Mouse (Mus musculus) limb, embryonic 15.5 days (tissue): ENCODE results near the gene Vstm4. TPM values are rescaled to one million over a fixed set of nuclear protein-coding genes. Genes with fewer than 3 reads are reported as not detected.

ENCODE experiments used
- ATAC-seq: fragments of 200-750 bp; cut with Nextera tagmentation; 2 replicates; pipeline ENCODE4 v1.8.0; 2017; ENCODE audit warnings: low read depth, moderate TSS enrichment; ENCODE audit not compliant: insufficient number of reproducible peaks, low FRiP score, low TSS enrichment
- H3K27ac ChIP-seq: fragments of 300-500 bp; sonication (generic); 2 replicates; pipeline ENCODE4 v1.5.1; 2015; ENCODE audit warnings: moderate library complexity, mild to moderate bottlenecking, inconsistent platforms
- H3K27me3 ChIP-seq: fragments of 300-500 bp; sonication (generic); 2 replicates; pipeline ENCODE4 v1.6.1; 2015; ENCODE audit warnings: inconsistent platforms
- H3K36me3 ChIP-seq: fragments of 300-500 bp; sonication (generic); 2 replicates; pipeline ENCODE4 v1.6.1; 2015; ENCODE audit warnings: inconsistent platforms
- H3K4me1 ChIP-seq: fragments of 300-500 bp; sonication (generic); 2 replicates; pipeline ENCODE4 v1.6.1; 2015; ENCODE audit warnings: inconsistent platforms
- H3K4me2 ChIP-seq: fragments of 300-500 bp; sonication (generic); 2 replicates; pipeline ENCODE4 v1.6.1; 2015; ENCODE audit warnings: mild to moderate bottlenecking, inconsistent platforms
- H3K4me3 ChIP-seq: fragments of 300-500 bp; sonication (generic); 2 replicates; pipeline ENCODE4 v1.5.1; 2015; ENCODE audit warnings: mild to moderate bottlenecking, inconsistent platforms
- H3K9ac ChIP-seq: fragments of 300-500 bp; sonication (generic); 2 replicates; pipeline ENCODE4 v1.6.1; 2015; ENCODE audit warnings: inconsistent platforms
- H3K9me3 ChIP-seq: fragments of 300-500 bp; sonication (generic); 2 replicates; pipeline ENCODE4 v1.6.1; 2016; ENCODE audit warnings: inconsistent platforms
- WGBS: fragments of 180-500 bp; shearing (Covaris S2); methylation state at CpG from one replicate; pipeline ENCODE4 v1.1.7; 2015; 5-methylcytosine and 5-hydroxymethylcytosine counted together
- polyA plus RNA-seq: library from polyadenylated mRNA; unstranded; fragments of >200 nt; fragmentation: Nextera tagmentation; extraction: Ambion mirVana; gene quantifications from 2 replicates; pipeline ENCODE4 v1.2.1, GENCODE M21; 2015

Gene Vstm4
- polyA plus RNA-seq, 1 experiment from 2014 or later: 26.3 TPM

- Histone ChIP-seq H3K27ac (peak overlapping the region; percentile 83), H3K27me3 (no peaks in the 10 kb centered on the region), H3K4me3 (no peak overlapping the region), H3K4me1 (peaks cover 39% of the 10 kb centered on the region), H3K9me3 (no peaks in the 10 kb centered on the region), H3K36me3 (no peaks in the 10 kb centered on the region), H3K9ac (no peak overlapping the region), H3K4me2 (no peak overlapping the region)
- 33% methylated on average over 6 of the region's 6 CpGs for WGBS
- ATAC-seq: no peak; the same call in 1 of the 2 replicates
Observed at GRCm38 (mm10) chr14:32827994-32828650, 28.4 kb upstream of the Vstm4 start.

- Histone ChIP-seq H3K36me3 (no peaks in the 10 kb centered on the region), H3K4me3 (no peak within 1 kb of the TSS), H3K4me2 (no peak within 1 kb of the TSS), H3K27ac (no peak within 1 kb of the TSS), H3K4me1 (no peaks in the 10 kb centered on the region), H3K27me3 (0 out of 2 replicates have a peak, but pooled peaks cover 6% of the 10 kb centered on the region), H3K9me3 (no peaks in the 10 kb centered on the region), H3K9ac (no peak within 1 kb of the TSS)
- no peak for ATAC-seq
- WGBS: 59% methylated on average over 8 of the region's 8 CpGs
Observed at GRCm38 (mm10) chr14:32833847-32834246, 22.7 kb upstream of the Vstm4 start, which contains the start of gene Fam170b. Gene Fam170b, plus strand, starts transcription at chr14:32833962.

DNA sequence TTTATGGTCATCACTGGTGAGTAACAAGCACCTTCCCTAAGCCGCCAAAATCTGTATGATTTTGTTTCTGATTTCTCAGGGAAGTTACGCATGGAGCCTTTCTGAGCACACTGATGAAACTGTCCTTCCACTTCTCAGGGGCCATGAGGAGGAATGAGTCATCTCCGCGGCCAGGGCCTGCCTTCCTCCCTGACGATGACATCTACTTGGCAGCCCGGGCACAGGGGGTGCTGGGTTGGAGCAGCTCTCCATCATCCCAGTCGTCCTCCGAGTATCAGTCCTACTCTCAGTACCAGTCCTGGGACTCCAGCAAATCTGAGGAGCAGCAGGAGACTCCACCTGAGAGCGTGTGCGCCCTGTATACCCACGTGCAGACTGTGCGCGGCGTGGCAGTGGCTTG is 21.4 kb upstream of the Vstm4 start:
- no peak for ATAC-seq
- Histone ChIP-seq H3K27ac (no peak overlapping the region), H3K9ac (no peak overlapping the region), H3K27me3 (0 out of 2 replicates have a peak, but pooled peaks cover 6% of the 10 kb centered on the region), H3K4me2 (no peak overlapping the region), H3K36me3 (no peaks in the 10 kb centered on the region), H3K4me1 (no peaks in the 10 kb centered on the region), H3K4me3 (no peak overlapping the region), H3K9me3 (no peaks in the 10 kb centered on the region)
- WGBS: 82% methylated on average over 14 of the region's 14 CpGs

DNA sequence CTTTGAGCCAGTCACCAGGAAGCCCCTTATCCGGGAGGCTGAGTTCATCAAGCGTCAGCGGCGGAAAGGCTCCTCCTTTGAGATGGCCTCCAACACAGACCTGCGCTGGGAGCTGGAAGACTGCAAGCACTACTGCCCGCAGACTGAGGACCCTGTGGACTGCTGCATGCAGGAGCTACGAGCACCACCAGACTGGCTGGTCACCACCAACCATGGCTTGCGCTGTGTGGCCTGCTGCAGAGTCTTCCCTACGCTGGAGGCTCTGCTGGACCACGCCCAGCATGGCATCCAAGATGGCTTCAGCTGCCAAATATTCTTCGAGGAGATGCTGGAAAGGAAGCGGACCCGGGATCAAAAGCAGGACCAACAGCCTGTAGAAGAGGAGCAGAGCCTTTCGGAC is 21.0 kb upstream of the Vstm4 start:
- no peaks in the 10 kb centered on the region for H3K9me3 ChIP-seq
- WGBS: 90% methylated on average over 14 of the region's 14 CpGs
- 0 out of 2 replicates have a peak, but pooled peaks cover 6% of the 10 kb centered on the region for H3K27me3 ChIP-seq
- H3K4me3 ChIP-seq: no peak overlapping the region
- no peak for ATAC-seq
- no peak overlapping the region for H3K4me2 ChIP-seq
- no peak overlapping the region for H3K9ac ChIP-seq
- no peaks in the 10 kb centered on the region for H3K4me1 ChIP-seq
- H3K27ac ChIP-seq: no peak overlapping the region
- H3K36me3 ChIP-seq: no peaks in the 10 kb centered on the region

- Histone ChIP-seq H3K27ac (no peak overlapping the region), H3K9ac (no peak overlapping the region), H3K36me3 (no peaks in the 10 kb centered on the region), H3K9me3 (no peaks in the 10 kb centered on the region), H3K4me2 (no peak overlapping the region), H3K4me3 (no peak overlapping the region), H3K27me3 (0 out of 2 replicates have a peak, but pooled peaks cover 6% of the 10 kb centered on the region), H3K4me1 (no peaks in the 10 kb centered on the region)
- ATAC-seq: no peak
- 92% methylated on average over 11 of the region's 11 CpGs for WGBS
Observed at GRCm38 (mm10) chr14:32836191-32836590, 20.4 kb upstream of the Vstm4 start.

DNA sequence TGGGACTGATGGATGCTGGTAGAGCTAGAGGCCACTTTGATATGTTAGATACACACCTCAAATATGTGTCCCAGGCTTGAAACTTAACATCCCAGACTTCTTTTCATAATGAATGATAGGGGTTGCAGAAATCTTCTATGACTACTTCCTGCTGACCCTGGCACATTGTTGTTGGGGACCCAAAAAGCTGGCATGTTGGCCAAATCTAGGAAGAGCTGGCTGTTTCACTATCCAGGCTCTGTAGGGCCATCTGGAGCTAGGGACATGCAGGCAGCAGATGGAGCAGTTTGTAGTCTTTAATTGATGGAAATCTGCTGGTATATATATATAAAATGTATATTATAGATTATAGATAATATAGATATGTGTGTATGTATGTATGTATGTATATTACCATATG is 14.5 kb upstream of the Vstm4 start:
- no peak for ATAC-seq
- no peaks in the 10 kb centered on the region for H3K9me3 ChIP-seq
- no peaks in the 10 kb centered on the region for H3K36me3 ChIP-seq
- H3K27me3 ChIP-seq: no peaks in the 10 kb centered on the region
- H3K4me3 ChIP-seq: no peak overlapping the region
- H3K27ac ChIP-seq: no peak overlapping the region
- H3K9ac ChIP-seq: no peak overlapping the region
- no peaks in the 10 kb centered on the region for H3K4me1 ChIP-seq
- no peak overlapping the region for H3K4me2 ChIP-seq

DNA sequence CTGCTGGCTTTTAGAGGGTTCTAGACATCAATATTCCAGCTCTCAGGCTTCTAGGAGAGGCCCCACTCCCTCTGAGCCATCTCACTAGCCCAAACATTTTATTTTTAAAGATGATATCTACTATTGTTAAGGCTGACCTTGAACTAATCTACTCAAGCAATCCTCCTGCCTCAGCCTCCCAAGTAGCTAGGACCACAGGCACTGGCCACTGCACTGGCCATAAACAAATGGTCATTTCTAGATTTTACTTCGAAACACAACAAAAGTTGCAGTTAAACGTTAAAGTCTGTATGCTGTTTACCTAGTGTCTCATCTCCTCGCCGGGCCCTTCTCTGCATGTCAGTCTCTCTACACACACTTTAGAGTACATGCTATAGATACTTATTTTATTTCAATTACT is 2.5 kb upstream of the Vstm4 start:
- Histone ChIP-seq H3K4me1 (peaks cover 16% of the 10 kb centered on the region), H3K27ac (no peak overlapping the region), H3K4me3 (no peak overlapping the region), H3K9ac (no peak overlapping the region), H3K36me3 (no peaks in the 10 kb centered on the region), H3K4me2 (no peak overlapping the region), H3K9me3 (no peaks in the 10 kb centered on the region), H3K27me3 (peaks cover 5% of the 10 kb centered on the region; the same call in 1 of the 2 replicates)
- WGBS: 94% methylated on average over 4 of the region's 4 CpGs
- ATAC-seq: no peak

GRCm38 (mm10) chr14:32856246-32856645 is 310 bp upstream of the Vstm4 start:
- Histone ChIP-seq H3K4me1 (peaks cover 31% of the 10 kb centered on the region), H3K4me3 (peak overlapping the region; percentile 61), H3K36me3 (no peaks in the 10 kb centered on the region), H3K4me2 (peak overlapping the region; percentile 79), H3K9me3 (no peaks in the 10 kb centered on the region), H3K27ac (peak overlapping the region; percentile 69; the same call in 1 of the 2 replicates), H3K9ac (no peak overlapping the region), H3K27me3 (peaks cover 5% of the 10 kb centered on the region; the same call in 1 of the 2 replicates)
- no peak for ATAC-seq
- WGBS: 39% methylated on average over 5 of the region's 5 CpGs

DNA sequence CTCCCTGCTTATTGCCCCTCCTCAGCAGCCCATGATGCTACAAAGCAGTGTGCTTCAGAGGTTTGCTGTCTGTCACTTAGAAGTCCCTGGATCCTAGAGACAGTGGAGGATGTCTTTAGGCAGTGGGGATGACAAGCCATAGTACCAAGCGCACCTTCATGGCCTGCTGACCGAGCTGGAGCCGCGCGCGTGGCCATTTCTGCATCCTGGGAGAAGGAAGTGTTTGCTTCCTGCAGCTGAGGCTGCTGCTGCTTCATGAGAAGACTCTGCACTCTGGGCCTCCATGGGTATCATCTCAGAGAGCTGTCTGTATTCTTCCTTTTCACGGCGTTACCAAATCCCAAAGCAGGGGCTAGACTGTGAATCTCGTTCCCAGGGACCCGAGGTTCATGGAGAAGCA is 1.8 kb downstream of the Vstm4 start:
- Histone ChIP-seq H3K27me3 (peaks cover 5% of the 10 kb centered on the region; the same call in 1 of the 2 replicates), H3K9ac (no peak overlapping the region), H3K4me1 (peaks cover 38% of the 10 kb centered on the region), H3K9me3 (no peaks in the 10 kb centered on the region), H3K4me2 (no peak overlapping the region), H3K27ac (no peak overlapping the region), H3K36me3 (peaks cover 1% of the 10 kb centered on the region; the same call in 1 of the 2 replicates), H3K4me3 (no peak overlapping the region)
- 93% methylated on average over 10 of the region's 10 CpGs for WGBS
- no peak for ATAC-seq

DNA sequence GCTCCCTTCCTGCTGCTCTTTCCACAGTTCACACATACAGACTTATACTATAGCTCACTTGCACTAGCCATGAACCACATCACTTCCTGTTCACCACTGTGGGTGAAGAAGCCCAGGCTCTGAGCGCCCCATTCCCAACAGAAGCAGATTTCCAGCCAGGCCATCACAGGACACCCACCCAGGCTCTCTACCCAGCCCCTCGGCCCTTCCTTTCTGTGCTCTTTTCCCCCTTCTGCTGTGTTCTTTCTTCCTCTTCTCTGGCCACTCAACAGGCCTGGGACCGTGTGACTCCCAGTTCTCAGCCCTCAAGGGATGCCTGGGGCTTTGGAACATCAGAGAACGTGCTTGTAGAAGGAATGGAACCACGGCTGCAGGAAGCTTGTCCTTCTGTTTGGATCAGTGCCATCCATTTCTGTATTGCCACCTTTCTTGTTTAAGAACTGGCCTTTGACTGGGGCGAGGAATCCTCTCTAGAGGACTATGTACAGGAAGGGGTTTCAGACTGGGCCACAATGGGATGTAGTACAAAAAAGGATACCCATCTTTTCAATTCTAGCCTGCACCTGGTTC is 2.5 kb downstream of the Vstm4 start:
- no peak overlapping the region for H3K9ac ChIP-seq
- H3K4me3 ChIP-seq: no peak overlapping the region
- H3K4me1 ChIP-seq: peaks cover 38% of the 10 kb centered on the region
- no peak for ATAC-seq
- H3K4me2 ChIP-seq: no peak overlapping the region
- H3K9me3 ChIP-seq: no peaks in the 10 kb centered on the region
- 68% methylated on average over 6 of the region's 6 CpGs for WGBS
- H3K27me3 ChIP-seq: peaks cover 5% of the 10 kb centered on the region; the same call in 1 of the 2 replicates
- no peak overlapping the region for H3K27ac ChIP-seq
- peaks cover 6% of the 10 kb centered on the region; the same call in 1 of the 2 replicates for H3K36me3 ChIP-seq

DNA sequence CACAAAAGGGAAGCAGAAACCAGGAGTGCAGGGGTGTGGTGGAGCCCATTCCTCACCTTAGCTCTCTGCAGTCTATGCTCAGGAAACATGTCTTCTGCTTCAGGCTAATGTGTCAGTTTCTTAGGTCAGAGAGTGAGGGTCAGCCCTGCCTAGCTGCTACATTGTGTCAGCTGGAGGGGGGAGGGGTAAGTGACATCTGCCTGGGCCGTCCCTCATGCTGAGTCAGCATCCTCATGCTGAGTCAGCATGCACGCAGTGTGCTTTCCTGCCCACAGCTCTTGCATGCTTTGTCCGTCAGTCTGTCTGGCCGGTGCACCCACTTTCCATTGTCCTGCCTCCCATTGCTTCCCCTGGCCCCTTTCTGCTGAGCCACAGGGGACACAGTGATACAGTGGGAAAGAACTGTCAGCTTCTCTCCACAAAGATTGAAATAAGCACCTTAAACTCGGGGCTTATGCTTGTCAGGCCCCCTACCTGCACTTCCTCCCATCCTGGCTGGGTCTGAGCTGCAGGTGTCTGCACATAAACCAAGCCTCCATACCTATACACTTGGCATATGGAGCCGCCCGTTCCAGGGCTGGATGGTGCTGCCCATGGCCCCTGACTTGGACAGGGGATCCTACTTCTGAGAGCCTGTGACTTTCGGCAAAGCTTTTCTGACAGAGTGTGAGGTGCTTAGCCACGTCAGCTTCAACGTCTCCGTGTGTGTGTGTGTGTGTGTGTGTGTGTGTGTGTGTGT is 3.4 kb downstream of the Vstm4 start:
- Histone ChIP-seq H3K4me1 (peaks cover 38% of the 10 kb centered on the region), H3K27ac (no peak overlapping the region), H3K27me3 (peaks cover 5% of the 10 kb centered on the region; the same call in 1 of the 2 replicates), H3K9me3 (no peaks in the 10 kb centered on the region), H3K36me3 (peaks cover 6% of the 10 kb centered on the region; the same call in 1 of the 2 replicates), H3K4me2 (no peak overlapping the region), H3K9ac (no peak overlapping the region), H3K4me3 (no peak overlapping the region)
- WGBS: 67% methylated on average over 11 of the region's 11 CpGs
- ATAC-seq: no peak

DNA sequence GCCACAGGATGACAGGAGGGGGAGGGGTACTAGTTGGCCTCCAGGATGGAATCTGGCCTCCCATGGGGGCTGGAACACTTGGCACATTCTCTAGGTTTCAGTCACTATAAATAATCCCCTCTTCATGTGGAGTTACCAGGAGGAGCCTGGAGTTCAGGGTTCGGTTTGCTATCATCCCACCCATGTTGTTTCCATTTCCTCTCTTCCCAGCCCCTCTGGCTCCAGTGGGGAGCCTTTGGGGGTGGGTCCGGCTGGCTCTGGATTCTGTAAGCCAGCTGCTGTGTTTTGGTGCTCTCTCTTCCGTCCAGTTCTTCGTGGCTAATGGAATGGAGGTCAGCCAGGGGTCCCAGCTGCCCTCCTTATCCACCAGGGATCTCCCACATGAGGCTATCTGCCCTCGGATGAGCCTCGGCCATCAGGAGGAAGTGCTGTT is 4.6 kb downstream of the Vstm4 start:
- no peak overlapping the region for H3K4me3 ChIP-seq
- H3K4me1 ChIP-seq: peaks cover 38% of the 10 kb centered on the region
- 0 out of 2 replicates have a peak overlapping the region, but pooled peaks have one; percentile 9 for H3K27ac ChIP-seq
- no peak overlapping the region for H3K9ac ChIP-seq
- 0 out of 2 replicates have a peak, but pooled peaks have one; percentile 11 for ATAC-seq
- peaks cover 6% of the 10 kb centered on the region; the same call in 1 of the 2 replicates for H3K36me3 ChIP-seq
- 18% methylated on average over 6 of the region's 6 CpGs for WGBS
- no peak overlapping the region for H3K4me2 ChIP-seq
- peaks cover 5% of the 10 kb centered on the region; the same call in 1 of the 2 replicates for H3K27me3 ChIP-seq
- H3K9me3 ChIP-seq: no peaks in the 10 kb centered on the region
